Comparison of ENCODE assay signal across 17 mouse cellular contexts in the genomic region with DNA sequence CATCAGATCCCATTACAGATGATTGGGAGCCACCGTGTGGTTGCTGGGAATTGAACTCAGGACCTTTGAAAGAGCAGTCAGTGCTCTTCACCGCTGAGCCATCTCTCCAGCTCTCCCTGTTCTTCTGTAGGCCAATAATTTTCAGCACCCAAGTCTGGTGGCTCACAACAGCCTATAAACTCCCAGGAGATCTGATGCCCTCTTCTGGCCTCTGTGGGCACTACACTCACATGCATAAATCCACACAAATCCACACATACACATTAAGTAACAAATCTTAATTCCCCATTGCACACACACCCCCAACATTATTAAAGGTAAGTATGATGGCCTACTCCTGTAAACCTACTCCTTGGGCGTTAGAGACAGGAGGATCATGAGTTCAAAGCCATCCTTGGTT. TPM values are rescaled to one million over a fixed set of nuclear protein-coding genes. Genes with fewer than 3 reads are reported as not detected.
A peak's percentile ranks its signal among the peaks of the same experiment; 100 is the strongest.
DNase-seq lines count a peak whose midpoint lies in the region; TF ChIP-seq lines count a peak whose summit lies in the region.
"Had no signal": no experiment of that assay in that cellular context is flagged by ENCODE, and none has a peak within 500 bp of the region (broad histone marks: within the 10 kb centered on the region; RNA-seq: fewer than 3 reads in every experiment).

No protein-coding gene starts in this region.

- no peaks in the 10 kb centered on the region for H3K9me3 ChIP-seq in E14TG2a.4 (ENCODE audit: low read length)
- H3K9me3 ChIP-seq: embryonic facial prominence, embryonic 15.5 days; forebrain, embryonic 13.5 days; G1E; hindbrain, embryonic 12.5 days; midbrain, embryonic 15.5 days; neural tube, embryonic 12.5 days had no signal

- H3K27me3 ChIP-seq in E14TG2a.4 (ENCODE audit: insufficient read depth, low read length), result no peaks in the 10 kb centered on the region
- H3K27me3 ChIP-seq: embryonic facial prominence, embryonic 15.5 days; forebrain, embryonic 13.5 days; hindbrain, embryonic 12.5 days; midbrain, embryonic 15.5 days; neural tube, embryonic 12.5 days had no signal

- TF ChIP-seq CTCF in layer of hippocampus, adult 2 months (conservative IDR thresholded peaks at IDR 0.05), result peak; percentile 44
- TF ChIP-seq CTCF in E14TG2a.4 (conservative IDR thresholded peaks at IDR 0.05; ENCODE audit: low read length), result peak; percentile 69

- H3K4me1 ChIP-seq in E14TG2a.4 (replicated peaks; ENCODE audit: low read depth, low read length), result peaks cover 93% of the 10 kb centered on the region

- H3K27ac ChIP-seq in layer of hippocampus, adult 2 months, result no peak overlapping the region
- H3K27ac ChIP-seq: forebrain, embryonic 13.5 days; hindbrain, embryonic 12.5 days; midbrain, embryonic 15.5 days; neural tube, embryonic 12.5 days had no signal

- H3K4me3 ChIP-seq in layer of hippocampus, adult 2 months, result no peak overlapping the region
- no peak overlapping the region for H3K4me3 ChIP-seq in E14TG2a.4 (replicated peaks; ENCODE audit: low read length)
- H3K4me3 ChIP-seq: embryonic facial prominence, embryonic 15.5 days; forebrain, embryonic 13.5 days; hindbrain, embryonic 12.5 days; midbrain, embryonic 15.5 days; neural tube, embryonic 12.5 days had no signal

- peaks cover 13% of the 10 kb centered on the region; the same call in 1 of the 2 replicates for H3K36me3 ChIP-seq in E14TG2a.4 (ENCODE audit: insufficient read depth, low read length)
- H3K36me3 ChIP-seq: hindbrain, embryonic 12.5 days; midbrain, embryonic 15.5 days; neural tube, embryonic 12.5 days had no signal

- no peak for DNase-seq in layer of hippocampus, adult 2 months (ENCODE audit: low spot score in 2 of 2)
- DNase-seq in layer of hippocampus, postnatal 14 days (ENCODE audit: low spot score in 2 of 2), result no peak
- peak; percentile 59 for DNase-seq in A20 (ENCODE audit: low read depth, low spot score)
- peak; percentile 68 for DNase-seq in naive thymus-derived CD4-positive, alpha-beta T cell, adult 2 months (ENCODE audit: low read depth)
- DNase-seq in frontal cortex, postnatal 36 days (ENCODE audit: low spot score in 2 of 2), result no peak
- DNase-seq in adrenal gland, postnatal 25 days, result no peak
- DNase-seq: cerebellum, adult 2 months; kidney, adult 18-20 months; lung, postnatal 36 days; right cerebral cortex, postnatal 4 days had no signal

RNA-seq across cellular contexts. Expression of a gene that starts 11.4 kb away (rescaled TPM):
- total RNA-seq in layer of hippocampus, adult 2 months (2021), result 10 to 100 TPM; 33.9 to 41.8 TPM
- 10 to 100 TPM; 39.6 to 46.3 TPM for total RNA-seq in layer of hippocampus, postnatal 14 days (2021)
- 385 and 429 TPM in 2 replicates for total RNA-seq in adrenal gland, postnatal 25 days (2021)

RNA-seq across cellular contexts. Expression of a gene that starts 14.1 kb away (rescaled TPM):
- 10 to 100 TPM; 20.5 to 26.2 TPM for total RNA-seq in layer of hippocampus, adult 2 months (2021)
- total RNA-seq in layer of hippocampus, postnatal 14 days (2021), result 10 to 100 TPM; 14.8 to 16.4 TPM
- 21.1 and 25.7 TPM in 2 replicates for total RNA-seq in adrenal gland, postnatal 25 days (2021)

Comparison
In these comparisons a context has a peak if more than half of its experiments do, and no peak if none do; other contexts are left out.
1. DNase-seq: peak in A20 (single experiment) and naive thymus-derived CD4-positive, alpha-beta T cell, adult 2 months (single experiment); none in layer of hippocampus, adult 2 months (0 of 2), layer of hippocampus, postnatal 14 days (0 of 2), frontal cortex, postnatal 36 days (0 of 2) and adrenal gland, postnatal 25 days (single experiment).